Comparison of ENCODE assay signal across 9 mouse cellular contexts in genomic region chr4:125065517-125066307, GRCm38 (mm10). TPM values are rescaled to one million over a fixed set of nuclear protein-coding genes. Genes with fewer than 3 reads are reported as not detected.
DNase-seq lines count a peak whose midpoint lies in the region; ATAC-seq and TF ChIP-seq lines count a peak whose summit lies in the region.
"Had no signal": no experiment of that assay in that cellular context is flagged by ENCODE, and none has a peak within 500 bp of the region (broad histone marks: within the 10 kb centered on the region; RNA-seq: fewer than 3 reads in every experiment).

Gene Dnali1, minus strand, starts transcription at chr4:125065703.

- H3K36me3 ChIP-seq in ES-E14 (ENCODE audit: control insufficient read depth, insufficient read depth, low read length, poor library complexity, severe bottlenecking), result peaks cover 15% of the 10 kb centered on the region
- H3K36me3 ChIP-seq in forebrain, embryonic 10.5 days (replicated peaks), result peaks cover 28% of the 10 kb centered on the region
- peaks cover 24% of the 10 kb centered on the region for H3K36me3 ChIP-seq in heart, postnatal 0 days (replicated peaks; ENCODE audit: control insufficient read depth, insufficient read depth, low read length)

- peak within 1 kb of the TSS; percentile 95 for H3K9ac ChIP-seq in ES-E14 (ENCODE audit: insufficient read depth, low read depth, low read length, poor library complexity, severe bottlenecking)
- H3K9ac ChIP-seq in heart, postnatal 0 days (replicated peaks; ENCODE audit: low read depth, low read length), result peak within 1 kb of the TSS; percentile 88

- H3K9me3 ChIP-seq in ES-E14 (ENCODE audit: control insufficient read depth, insufficient read depth, low read depth, low read length), result no peaks in the 10 kb centered on the region
- no peaks in the 10 kb centered on the region for H3K9me3 ChIP-seq in forebrain, embryonic 10.5 days
- no peaks in the 10 kb centered on the region for H3K9me3 ChIP-seq in heart, postnatal 0 days (replicated peaks; ENCODE audit: control insufficient read depth, low read length)

- 4% methylated on average over 26 of the region's 26 CpGs for WGBS in forebrain, embryonic 10.5 days
- 2% methylated on average over 26 of the region's 26 CpGs for WGBS in heart, postnatal 0 days

- peaks cover 0 to 6% of the 10 kb centered on the region in 2 experiments; a peak in 1 of 4 replicates for H3K4me1 ChIP-seq in ES-E14 (ENCODE audit: control insufficient read depth in 2 of 2, insufficient read depth in 2 of 2, low read length in 2 of 2, poor library complexity in 1 of 2)
- H3K4me1 ChIP-seq in forebrain, embryonic 10.5 days, result peaks cover 28% of the 10 kb centered on the region
- H3K4me1 ChIP-seq in heart, postnatal 0 days (ENCODE audit: control insufficient read depth, insufficient read depth), result peaks cover 9% of the 10 kb centered on the region

- in situ Hi-C loops in ES-E14 (cut with MboI; ENCODE audit: low sequenced_read_pairs in 2 of 2, unreplicated experiment in 2 of 2), result no loop called here

- ATAC-seq in heart, postnatal 0 days (ENCODE audit: insufficient read depth, low read depth), result peak; percentile 21; the same call in 1 of the 2 replicates

- no peak within 1 kb of the TSS for H3K27ac ChIP-seq in ES-E14 (ENCODE audit: insufficient read depth, low read depth, low read length, poor library complexity, severe bottlenecking)
- peak within 1 kb of the TSS; percentile 87 for H3K27ac ChIP-seq in forebrain, embryonic 10.5 days
- H3K27ac ChIP-seq in heart, postnatal 0 days (ENCODE audit: low read depth), result peak within 1 kb of the TSS; percentile 70

- no peak for TF ChIP-seq POLR2A in brain, embryonic 14.5 days (IDR thresholded peaks at IDR 0.05; ENCODE audit: borderline replicate concordance, extremely low read depth, insufficient read depth, insufficient read length, poor library complexity, severe bottlenecking)

- no peaks in the 10 kb centered on the region; the same call in 1 of the 2 replicates for H3K27me3 ChIP-seq in forebrain, embryonic 10.5 days (ENCODE audit: poor library complexity, severe bottlenecking)
- no peaks in the 10 kb centered on the region for H3K27me3 ChIP-seq in heart, postnatal 0 days (ENCODE audit: control insufficient read depth, insufficient read depth, low read length)

- H3K4me3 ChIP-seq in ES-E14 (ENCODE audit: insufficient read depth in 1 of 2, low read depth in 1 of 2, low read length in 2 of 2, poor library complexity in 1 of 2, severe bottlenecking in 1 of 2), result peak within 1 kb of the TSS; percentile 87 to 95
- peak within 1 kb of the TSS; percentile 94 for H3K4me3 ChIP-seq in forebrain, embryonic 10.5 days
- peak within 1 kb of the TSS; percentile 88 for H3K4me3 ChIP-seq in heart, postnatal 0 days (ENCODE audit: low read depth, low read length)

- TF ChIP-seq EP300 in heart, postnatal 0 days (IDR thresholded peaks at IDR 0.05; ENCODE audit: low read depth), result no peak

- DNase-seq in ES-E14 (ENCODE audit: low read depth, low spot score), result peak; percentile 48
- peak; percentile 77 for DNase-seq in brain, embryonic 14.5 days (ENCODE audit: low read depth)
- DNase-seq in forebrain, embryonic 10.5 days (ENCODE audit: extremely low spot score, low spot score), result peak; percentile 67
- DNase-seq in heart, postnatal 0 days (ENCODE audit: low spot score), result peak; percentile 26
- peak; percentile 79 for DNase-seq in kidney, postnatal 10 days
- DNase-seq in lung, postnatal 10 days, result peak; percentile 85
- peak; percentile 43 for DNase-seq in ovary, postnatal 14 days (ENCODE audit: low spot score)
- peak; percentile 63 to 73 for DNase-seq in thymus, postnatal 36 days

- H3K4me2 ChIP-seq in heart, postnatal 0 days (ENCODE audit: low read depth, low read length), result peak within 1 kb of the TSS; percentile 93

- TF ChIP-seq CTCF in brain, embryonic 14.5 days (IDR thresholded peaks at IDR 0.05; ENCODE audit: borderline replicate concordance, extremely low read depth, insufficient read depth, insufficient read length), result no peak
- no peak for TF ChIP-seq CTCF in heart, postnatal 0 days (IDR thresholded peaks at IDR 0.05; ENCODE audit: low read depth)

TF ChIP-seq in ES-E14, 5 proteins besides CTCF, POLR2A, EP300 and RAD21:
- no peak for TF ChIP-seq HCFC1 (IDR thresholded peaks at IDR 0.05; ENCODE audit: borderline replicate concordance, insufficient read depth, low read length)
- peak; percentile 87 for TF ChIP-seq ZNF384 (IDR thresholded peaks at IDR 0.05; ENCODE audit: low read depth, low read length)
- no peak for TF ChIP-seq MAFK (IDR thresholded peaks at IDR 0.05; ENCODE audit: insufficient read depth, low read depth, low read length)
- no peak for TF ChIP-seq ZC3H11A (IDR thresholded peaks at IDR 0.05; ENCODE audit: borderline replicate concordance, low read depth, low read length)
- no peak for TF ChIP-seq CHD2 (IDR thresholded peaks at IDR 0.05; ENCODE audit: low read depth, low read length)

RNA-seq across cellular contexts. Expression of gene Dnali1, which starts in this region (rescaled TPM):
- 0.16 TPM in 1 of 2 replicates, not detected in the other for total RNA-seq in ES-E14 (2012; rRNA removed)
- 1.2 and 1.8 TPM in 2 replicates for polyA plus RNA-seq in brain, embryonic 14.5 days (2012; rRNA removed)
- 0.28 and 0.30 TPM in 2 replicates for polyA plus RNA-seq in forebrain, embryonic 10.5 days (2016; fragmentation: Nextera tagmentation; extraction: Ambion mirVana)
- not detected in 2 replicates for total RNA-seq in heart, postnatal 0 days (2014; rRNA removed; ENCODE audit: low replicate concordance)
- 0.27 TPM in 1 of 2 replicates, not detected in the other for polyA plus RNA-seq in heart, postnatal 0 days (2015; fragmentation: Nextera tagmentation; extraction: Ambion mirVana)
- polyA plus RNA-seq: large intestine, adult 2 months had no signal

Comparison
In these comparisons a context has a peak if more than half of its experiments do, and no peak if none do; other contexts are left out.
1. Peak in DNase-seq, H3K4me3 ChIP-seq and H3K9ac ChIP-seq in ES-E14; RNA of the gene not detected or under 1 TPM.
2. Peak in DNase-seq, H3K4me3 ChIP-seq and H3K27ac ChIP-seq in forebrain, embryonic 10.5 days; RNA of the gene not detected or under 1 TPM.
3. Peak in DNase-seq, ATAC-seq, H3K4me3 ChIP-seq, H3K27ac ChIP-seq, H3K9ac ChIP-seq and H3K4me2 ChIP-seq in heart, postnatal 0 days; RNA of the gene not detected or under 1 TPM.
4. DNase-seq: peak in every context shown above with its lines; median percentile 85 in lung, postnatal 10 days; 79 in kidney, postnatal 10 days; 77 in brain, embryonic 14.5 days; 68 in thymus, postnatal 36 days; 67 in forebrain, embryonic 10.5 days; 48 in ES-E14; 43 in ovary, postnatal 14 days; 26 in heart, postnatal 0 days.